Mouse (Mus musculus) embryonic facial prominence, embryonic 11.5 days (tissue): Measurements from ENCODE around the gene Irgc1. TPM values are rescaled to one million over a fixed set of nuclear protein-coding genes. Genes with fewer than 3 reads are reported as not detected.

Experiments used
- ATAC-seq: fragments of 200-750 bp; cut with Nextera tagmentation; replicated peaks from 2 replicates; pipeline ENCODE4 v1.8.0; 2017; ENCODE audit warnings: low read depth; ENCODE audit not compliant: insufficient number of reproducible peaks, low FRiP score, low TSS enrichment
- DNase-seq: peaks from one replicate; pipeline ENCODE4 v3.0.0-alpha.2; 2015; ENCODE audit warnings: low spot score
- H3K27ac ChIP-seq: fragments of 300-500 bp; sonication (generic); replicated peaks from 2 replicates; pipeline ENCODE4 v1.5.1; 2014; ENCODE audit warnings: mild to moderate bottlenecking, low read depth, low read length, control low read depth
- H3K27me3 ChIP-seq: fragments of 300-500 bp; sonication (generic); 2 replicates; pipeline ENCODE4 v1.6.1; 2014; ENCODE audit warnings: mild to moderate bottlenecking, low read length, moderate library complexity, mixed read lengths; ENCODE audit not compliant: control insufficient read depth, insufficient read depth
- H3K36me3 ChIP-seq: fragments of 300-500 bp; sonication (generic); replicated peaks from 2 replicates; pipeline ENCODE4 v1.6.1; 2014; ENCODE audit warnings: low read depth, mild to moderate bottlenecking, low read length, moderate library complexity, mixed read lengths; ENCODE audit not compliant: control insufficient read depth, insufficient read depth
- H3K4me1 ChIP-seq: fragments of 300-500 bp; sonication (generic); 2 replicates; pipeline ENCODE4 v1.6.1; 2014; ENCODE audit warnings: low read length, mixed read lengths; ENCODE audit not compliant: control insufficient read depth, insufficient read depth
- H3K4me2 ChIP-seq: fragments of 300-500 bp; sonication (generic); 2 replicates; pipeline ENCODE4 v1.6.1; 2014; ENCODE audit warnings: low read depth, mild to moderate bottlenecking, control low read depth, low read length, moderate library complexity
- H3K4me3 ChIP-seq: fragments of 300-500 bp; sonication (generic); 2 replicates; pipeline ENCODE4 v1.5.1; 2014; ENCODE audit warnings: low read depth, low read length, control low read depth
- H3K9ac ChIP-seq: fragments of 300-500 bp; sonication (generic); replicated peaks from 2 replicates; pipeline ENCODE4 v1.6.1; 2014; ENCODE audit warnings: mild to moderate bottlenecking, control low read depth, low read length
- H3K9me3 ChIP-seq: fragments of 300-500 bp; sonication (generic); replicated peaks from 2 replicates; pipeline ENCODE4 v1.6.1; 2016; ENCODE audit warnings: mild to moderate bottlenecking, low read length, inconsistent platforms, mixed read lengths; ENCODE audit not compliant: control insufficient read depth
- WGBS: fragments of 180-500 bp; shearing (Covaris S2); extraction: QIAGEN DNeasy Blood & Tissue Kit; methylation state at CpG from one replicate; pipeline ENCODE4 v1.1.7; 2014; 5-methylcytosine and 5-hydroxymethylcytosine counted together
- polyA plus RNA-seq: library from polyadenylated mRNA; unstranded; fragments of >200 nt; fragmentation: Nextera tagmentation; extraction: Ambion mirVana; gene quantifications from 2 replicates; pipeline ENCODE4 v1.2.1, GENCODE M21; 2014

Irgc1 gene
- polyA plus RNA-seq = not detected in 2 replicates

DNA sequence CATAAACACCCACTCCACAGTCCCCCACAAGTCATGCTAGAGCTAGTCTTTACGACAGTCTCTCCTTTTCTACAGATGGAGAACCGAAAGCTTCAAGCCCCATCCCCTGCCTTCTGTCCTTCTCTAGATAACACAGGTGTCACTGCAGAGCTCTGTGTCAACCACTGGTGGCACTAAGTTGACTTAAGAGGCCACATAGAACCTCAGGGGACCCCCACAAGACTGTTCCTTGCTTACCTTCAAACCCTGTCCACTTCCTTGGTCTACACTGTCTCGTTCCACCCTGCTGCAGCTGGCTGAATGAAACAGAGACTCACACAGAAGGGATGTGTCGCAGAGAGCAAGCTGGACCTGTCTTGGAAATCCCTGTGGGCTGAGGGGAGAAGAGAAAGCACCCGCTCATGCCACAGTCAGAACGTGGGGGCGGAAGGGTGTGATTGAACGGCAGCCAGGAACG, at the start of gene Irgc1:
TSS of gene Irgc1 (minus strand) at position 443 of the 457 bp plus-strand sequence.
- no peaks in the 10 kb centered on the region for H3K27me3 ChIP-seq
- H3K9ac ChIP-seq = no peak within 1 kb of the TSS
- H3K9me3 ChIP-seq = no peaks in the 10 kb centered on the region
- no peak within 1 kb of the TSS for H3K27ac ChIP-seq
- no peaks in the 10 kb centered on the region for H3K36me3 ChIP-seq
- DNase-seq = no peak
- WGBS = 85% methylated on average over 9 of the region's 9 CpGs
- no peak for ATAC-seq
- H3K4me2 ChIP-seq = no peak within 1 kb of the TSS
- no peak within 1 kb of the TSS for H3K4me3 ChIP-seq
- no peaks in the 10 kb centered on the region for H3K4me1 ChIP-seq

DNA sequence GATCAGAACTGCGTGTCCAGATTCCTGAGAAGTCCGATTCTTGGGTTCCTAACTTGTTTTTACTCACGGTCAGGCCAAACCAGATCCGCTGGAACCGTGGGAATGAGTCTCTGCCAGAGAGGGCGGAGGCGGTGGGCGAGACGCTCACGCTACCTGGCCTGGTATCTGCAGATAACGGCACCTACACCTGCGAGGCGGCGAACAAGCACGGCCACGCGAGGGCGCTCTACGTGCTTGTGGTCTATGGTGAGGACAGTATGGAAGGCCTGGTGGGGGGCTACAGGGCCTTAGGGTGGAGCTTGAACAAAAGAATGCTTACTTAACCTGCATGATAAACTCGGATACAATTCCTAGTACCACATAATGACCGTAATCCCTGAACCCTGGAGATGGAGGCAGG, 49.4 kb upstream of the Irgc1 start:
- 41% methylated on average over 21 of the region's 21 CpGs for WGBS
- no peaks in the 10 kb centered on the region for H3K9me3 ChIP-seq
- H3K4me1 ChIP-seq = peaks cover 2% of the 10 kb centered on the region; the same call in 1 of the 2 replicates
- H3K4me3 ChIP-seq = no peak overlapping the region
- H3K27me3 ChIP-seq = peaks cover 23% of the 10 kb centered on the region
- no peak for DNase-seq
- no peak overlapping the region for H3K4me2 ChIP-seq
- H3K9ac ChIP-seq = no peak overlapping the region
- H3K27ac ChIP-seq = no peak overlapping the region
- ATAC-seq = no peak
- H3K36me3 ChIP-seq = no peaks in the 10 kb centered on the region

GRCm38 (mm10) chr7:24500929-24501328, 48.8 kb upstream of the Irgc1 start:
- peak; percentile 56 for DNase-seq
- H3K36me3 ChIP-seq = no peaks in the 10 kb centered on the region
- peaks cover 2% of the 10 kb centered on the region; the same call in 1 of the 2 replicates for H3K4me1 ChIP-seq
- H3K4me3 ChIP-seq = no peak overlapping the region
- no peaks in the 10 kb centered on the region for H3K9me3 ChIP-seq
- 17% methylated on average over 7 of the region's 7 CpGs for WGBS
- no peak for ATAC-seq
- peaks cover 23% of the 10 kb centered on the region for H3K27me3 ChIP-seq
- no peak overlapping the region for H3K4me2 ChIP-seq
- H3K9ac ChIP-seq = no peak overlapping the region
- no peak overlapping the region for H3K27ac ChIP-seq

DNA sequence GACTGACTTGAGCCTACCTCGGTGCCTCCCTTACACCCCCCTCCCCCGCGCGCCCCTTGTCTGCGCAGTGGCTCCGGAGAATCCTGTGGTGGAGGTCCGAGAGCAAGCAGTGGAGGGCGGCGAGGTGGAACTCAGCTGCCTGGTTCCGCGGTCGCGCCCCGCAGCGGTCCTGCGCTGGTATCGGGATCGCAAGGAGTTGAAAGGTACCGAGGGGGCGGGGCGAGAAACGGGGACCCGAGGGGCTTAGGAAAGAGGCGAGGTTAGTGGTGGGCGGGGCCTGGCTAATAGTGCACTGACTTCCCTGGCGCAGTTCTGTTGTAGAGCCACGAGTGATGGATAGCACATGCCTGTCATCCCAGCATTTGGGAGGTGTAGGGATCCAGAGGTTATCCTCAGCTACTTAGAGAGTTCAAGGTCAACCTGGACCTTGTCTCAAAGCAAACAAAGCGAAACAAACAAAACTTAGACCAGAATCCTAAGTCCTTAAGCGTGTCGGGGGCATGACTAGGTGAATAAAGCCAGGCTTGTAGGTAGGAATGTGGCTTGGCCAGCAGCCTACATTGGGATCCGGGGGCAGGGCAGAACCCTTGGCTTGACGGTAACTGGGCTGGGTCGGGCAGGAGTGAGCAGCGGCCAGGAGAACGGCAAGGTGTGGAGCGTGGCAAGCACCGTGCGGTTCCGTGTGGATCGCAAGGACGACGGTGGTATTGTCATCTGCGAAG, 47.9 kb upstream of the Irgc1 start:
- Histone ChIP-seq H3K36me3 (no peaks in the 10 kb centered on the region), H3K27me3 (peaks cover 23% of the 10 kb centered on the region), H3K4me1 (peaks cover 2% of the 10 kb centered on the region; the same call in 1 of the 2 replicates), H3K4me2 (peak overlapping the region; percentile 59), H3K27ac (no peak overlapping the region), H3K4me3 (peak overlapping the region; percentile 24; the same call in 1 of the 2 replicates), H3K9ac (peak overlapping the region; percentile 47), H3K9me3 (no peaks in the 10 kb centered on the region)
- peak; percentile 63 for DNase-seq
- WGBS = 14% methylated on average over 42 of the region's 43 CpGs
- ATAC-seq = peak; percentile 61

DNA sequence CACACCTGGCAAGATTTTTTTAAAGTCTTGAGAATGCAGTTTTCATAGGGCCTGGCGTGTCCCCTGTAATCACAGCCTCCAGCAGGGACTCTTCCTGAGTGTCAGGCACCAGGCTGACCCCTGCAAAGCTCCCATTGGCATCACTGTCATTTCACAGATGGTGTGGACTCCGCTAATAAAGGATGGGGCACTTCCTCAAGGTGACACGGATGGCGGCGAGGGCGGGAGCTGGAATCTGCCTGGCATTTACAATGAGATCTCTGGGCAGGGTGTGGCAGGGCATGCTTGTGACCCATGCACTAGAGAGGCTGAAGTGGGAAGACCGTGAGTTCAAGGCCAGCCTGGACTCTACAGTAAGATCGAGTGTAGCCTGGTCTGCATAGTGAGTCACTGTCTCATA, 36.2 kb upstream of the Irgc1 start:
- Histone ChIP-seq H3K27ac (no peak overlapping the region), H3K4me3 (no peak overlapping the region), H3K9ac (no peak overlapping the region), H3K4me2 (no peak overlapping the region), H3K4me1 (no peaks in the 10 kb centered on the region), H3K36me3 (no peaks in the 10 kb centered on the region), H3K27me3 (no peaks in the 10 kb centered on the region), H3K9me3 (no peaks in the 10 kb centered on the region)
- DNase-seq = no peak
- 83% methylated on average over 8 of the region's 8 CpGs for WGBS
- no peak for ATAC-seq

DNA sequence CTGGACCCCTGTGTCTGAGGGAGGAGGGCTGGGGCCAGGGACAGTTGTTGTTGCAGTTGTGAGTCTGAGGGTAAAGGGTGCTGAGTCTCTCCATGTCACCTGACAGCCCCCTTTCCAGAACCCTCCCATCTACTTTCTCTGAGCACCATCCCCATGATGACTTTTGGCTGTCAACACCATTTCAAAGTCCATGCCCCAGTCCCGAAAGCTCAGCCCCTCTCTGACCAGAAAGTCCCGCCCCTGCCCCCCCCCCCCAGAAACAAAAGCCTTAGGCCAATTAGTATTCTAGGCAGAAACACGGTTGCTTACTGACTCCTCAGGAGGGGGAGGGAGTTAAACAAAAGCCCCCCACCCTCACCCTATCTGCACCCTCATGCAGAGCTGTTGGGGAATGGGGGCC, 35.3 kb upstream of the Irgc1 start:
- Histone ChIP-seq H3K9me3 (no peaks in the 10 kb centered on the region), H3K27ac (no peak overlapping the region), H3K4me1 (no peaks in the 10 kb centered on the region), H3K4me3 (no peak overlapping the region), H3K9ac (no peak overlapping the region), H3K4me2 (no peak overlapping the region), H3K36me3 (no peaks in the 10 kb centered on the region), H3K27me3 (no peaks in the 10 kb centered on the region)
- DNase-seq (no peak), ATAC-seq (peak; percentile 20; the same call in 1 of the 2 replicates)
- WGBS = 31% methylated on average over 3 of the region's 3 CpGs

GRCm38 (mm10) chr7:24486654-24487130, 34.6 kb upstream of the Irgc1 start:
- peak overlapping the region; percentile 28; the same call in 1 of the 2 replicates for H3K27ac ChIP-seq
- H3K9ac ChIP-seq = peak overlapping the region; percentile 18; the same call in 1 of the 2 replicates
- no peak overlapping the region for H3K4me3 ChIP-seq
- H3K36me3 ChIP-seq = no peaks in the 10 kb centered on the region
- peak; percentile 57 for ATAC-seq
- H3K4me1 ChIP-seq = no peaks in the 10 kb centered on the region
- no peak for DNase-seq
- WGBS = 50% methylated on average over 9 of the region's 9 CpGs
- no peak overlapping the region for H3K4me2 ChIP-seq
- no peaks in the 10 kb centered on the region; the same call in 1 of the 2 replicates for H3K27me3 ChIP-seq
- H3K9me3 ChIP-seq = no peaks in the 10 kb centered on the region

DNA sequence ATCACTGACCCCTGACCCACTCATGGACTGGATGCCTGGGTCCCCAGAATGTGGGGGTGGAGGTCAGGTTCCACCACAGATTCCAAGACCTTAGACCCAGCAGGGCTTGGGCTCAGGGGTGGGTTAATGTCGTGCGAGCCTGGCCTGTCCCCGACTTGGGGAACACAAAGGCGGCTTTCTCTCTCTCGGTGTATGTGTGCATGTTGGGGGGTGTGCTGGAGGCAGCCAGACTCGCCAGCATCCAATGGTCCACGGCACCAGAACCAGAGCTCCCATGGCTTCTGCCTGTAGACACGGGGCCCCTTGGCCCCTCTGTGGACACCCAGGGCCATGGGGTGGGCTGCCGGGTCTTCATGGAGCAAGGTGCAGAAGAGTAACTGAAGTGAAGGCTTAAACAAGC, 33.4 kb upstream of the Irgc1 start:
- Histone ChIP-seq H3K9ac (no peak overlapping the region), H3K4me3 (no peak overlapping the region), H3K4me2 (no peak overlapping the region), H3K27ac (no peak overlapping the region), H3K27me3 (no peaks in the 10 kb centered on the region; the same call in 1 of the 2 replicates), H3K4me1 (no peaks in the 10 kb centered on the region), H3K9me3 (no peaks in the 10 kb centered on the region), H3K36me3 (no peaks in the 10 kb centered on the region)
- WGBS = 77% methylated on average over 9 of the region's 9 CpGs
- DNase-seq (no peak), ATAC-seq (no peak)
